Mouse (Mus musculus) small intestine, adult 10 weeks (tissue): ENCODE results near the gene Uckl1. TPM values are rescaled to one million over a fixed set of nuclear protein-coding genes. Genes with fewer than 3 reads are reported as not detected.

Source experiments
- polyA plus RNA-seq: library from polyadenylated mRNA; stranded (reverse); fragments of 350-450 nt; fragmentation: Illumina TruSeq; extraction: RNeasy Lipid Tissue Mini Kit (QIAGEN cat#74804); gene quantifications from one replicate; pipeline ENCODE4 v1.2.3, GENCODE M21; 2014; ENCODE audit warnings: low replicate concordance

The Uckl1 gene
- polyA plus RNA-seq: 15.6 TPM

DNA sequence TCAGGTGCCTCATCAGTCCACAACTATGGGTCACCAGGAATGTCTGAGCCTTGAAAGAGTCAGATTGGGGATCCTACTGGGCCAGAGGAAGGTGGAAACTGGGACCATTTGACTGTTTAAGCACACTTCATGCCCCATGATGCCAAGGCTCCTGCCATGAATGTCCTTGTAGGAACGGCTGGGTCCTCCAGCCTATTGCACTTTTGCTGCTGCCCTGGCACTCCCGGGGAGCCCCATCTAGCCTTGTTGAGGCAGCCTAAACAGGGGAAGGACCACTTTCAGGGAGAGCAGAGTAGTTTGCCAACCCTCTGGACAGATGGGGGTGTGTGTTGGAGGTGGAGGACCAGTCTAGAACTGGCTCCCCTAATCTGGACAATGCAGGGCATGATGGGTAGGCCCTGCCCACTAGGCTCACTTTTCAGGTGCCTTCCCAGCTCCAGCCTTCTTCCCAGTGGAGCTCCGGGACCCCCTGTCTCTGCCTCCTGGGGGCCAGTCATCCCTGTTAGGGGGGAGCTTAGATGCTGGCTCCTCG is at the start of gene Uckl1:
TSS of gene Uckl1 (minus strand) at position 482 of the 532 bp plus-strand sequence.

DNA sequence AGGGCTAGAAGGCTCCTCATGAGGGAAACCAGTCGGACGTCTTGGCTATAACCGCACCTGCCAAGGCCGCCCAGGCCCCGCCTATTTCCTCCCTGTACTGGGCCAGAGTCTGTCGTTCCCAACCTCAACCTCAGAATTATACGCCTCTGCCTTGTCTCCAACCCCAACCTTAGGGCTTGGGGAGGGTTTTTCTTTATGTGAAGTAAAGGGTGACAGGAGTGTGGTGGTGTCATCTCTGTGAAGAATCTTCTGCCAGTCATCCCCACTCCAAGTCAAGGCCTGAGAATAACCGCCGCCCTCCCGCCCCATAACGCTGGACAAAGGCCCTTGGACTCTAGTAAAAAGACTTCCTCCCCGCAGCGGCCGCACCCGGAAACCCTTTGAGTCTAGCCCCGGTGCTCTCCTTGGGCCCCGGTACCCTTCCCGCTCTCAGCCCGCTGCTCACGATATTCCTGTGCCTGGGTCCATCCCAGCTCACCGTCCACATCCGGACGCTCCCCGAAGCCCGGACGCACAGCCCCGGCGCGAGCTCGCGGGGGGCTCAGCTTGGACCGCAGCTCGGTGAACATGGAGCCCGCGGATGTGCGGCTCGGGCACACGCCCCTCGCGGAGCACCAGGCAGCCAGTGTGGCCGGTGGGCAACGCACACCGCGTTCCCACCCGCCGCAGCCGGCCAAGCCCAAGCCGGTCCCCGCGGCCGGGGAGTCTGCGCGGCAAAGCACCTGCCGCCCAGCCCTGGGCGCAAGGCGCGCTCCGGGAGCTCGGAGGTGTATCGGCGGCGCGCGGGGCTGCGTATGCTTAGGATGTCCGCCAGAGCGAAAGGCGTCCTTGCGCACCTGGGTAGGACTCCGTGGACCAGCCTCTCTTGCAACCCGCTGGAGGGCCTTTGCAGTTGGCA is 14.0 kb upstream of the Uckl1 start, which contains the start of gene Samd10:
TSS of gene Samd10 (minus strand) at position 759 of the 898 bp plus-strand sequence.

DNA sequence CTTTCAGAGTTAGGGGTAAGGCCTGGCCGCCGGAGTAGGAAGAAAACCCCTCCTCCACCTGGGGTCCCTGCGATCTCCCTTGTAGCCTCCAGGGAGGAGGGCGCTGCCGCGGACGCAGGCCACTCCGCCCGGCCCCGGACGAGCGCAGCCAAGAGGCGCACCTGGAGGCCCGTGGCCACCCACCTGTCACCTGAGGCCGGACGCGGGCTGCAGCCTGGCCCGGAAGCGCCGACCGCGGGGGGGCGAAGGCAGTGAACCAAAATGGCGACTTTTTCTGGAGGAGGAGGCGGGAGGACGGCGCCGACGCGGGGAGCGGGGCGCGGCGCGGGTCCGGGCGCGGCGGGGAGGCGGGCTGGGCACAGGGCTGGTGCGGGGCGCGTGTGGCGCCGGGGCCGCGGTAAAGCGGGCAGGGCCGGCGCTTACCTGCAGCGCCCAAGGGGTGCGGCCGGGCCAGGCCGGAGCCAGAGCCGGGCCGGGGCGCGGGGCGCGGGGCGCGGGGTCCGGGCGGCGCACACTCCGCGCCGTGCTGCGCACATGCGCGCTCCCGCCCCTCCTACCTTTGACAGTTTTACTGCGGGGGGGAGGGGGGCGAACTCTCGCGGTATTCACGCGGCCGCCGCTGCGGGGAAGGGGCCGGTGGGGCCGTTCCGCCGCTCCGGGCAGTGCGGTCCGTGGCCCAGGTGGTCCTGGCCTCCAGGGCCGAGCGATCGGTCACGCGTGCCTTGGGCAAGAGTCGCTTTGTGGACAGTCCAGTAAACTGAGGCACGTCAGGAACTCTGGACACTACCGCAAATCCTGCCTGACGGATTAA is 7.7 kb upstream of the Uckl1 start, which contains the start of gene Zfp512b:
TSS of gene Zfp512b (minus strand) at position 573 of the 811 bp plus-strand sequence.

DNA sequence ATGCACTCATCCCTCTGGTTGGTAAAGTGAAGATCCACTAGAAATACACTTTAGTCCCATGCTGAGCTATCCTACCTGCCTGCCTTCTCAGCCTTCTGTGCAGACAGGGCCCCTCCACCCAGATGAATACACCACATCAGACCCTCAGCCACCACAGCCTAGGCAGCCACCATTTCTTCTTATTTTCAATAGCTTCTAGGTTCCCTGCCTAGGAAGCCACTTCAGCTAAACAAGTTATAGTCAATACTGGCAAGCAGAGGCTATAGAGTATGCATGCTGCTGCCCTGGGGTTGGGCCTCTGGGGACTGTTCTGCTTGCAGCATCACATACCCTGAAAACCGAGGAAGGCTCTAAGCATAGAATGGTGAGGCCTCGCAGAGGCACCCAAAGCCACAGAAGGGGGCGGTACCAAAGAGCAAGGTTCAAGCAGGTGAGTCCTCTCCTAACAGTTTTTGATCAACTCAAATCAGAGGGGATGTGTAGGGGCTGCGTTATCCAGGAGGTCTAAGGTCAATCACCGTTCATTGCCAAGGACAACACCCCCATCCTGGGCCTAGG is 6.9 kb upstream of the Uckl1 start, which contains the start of gene Prpf6:
TSS of gene Prpf6 (plus strand) at position 341 of the 558 bp plus-strand sequence.

DNA sequence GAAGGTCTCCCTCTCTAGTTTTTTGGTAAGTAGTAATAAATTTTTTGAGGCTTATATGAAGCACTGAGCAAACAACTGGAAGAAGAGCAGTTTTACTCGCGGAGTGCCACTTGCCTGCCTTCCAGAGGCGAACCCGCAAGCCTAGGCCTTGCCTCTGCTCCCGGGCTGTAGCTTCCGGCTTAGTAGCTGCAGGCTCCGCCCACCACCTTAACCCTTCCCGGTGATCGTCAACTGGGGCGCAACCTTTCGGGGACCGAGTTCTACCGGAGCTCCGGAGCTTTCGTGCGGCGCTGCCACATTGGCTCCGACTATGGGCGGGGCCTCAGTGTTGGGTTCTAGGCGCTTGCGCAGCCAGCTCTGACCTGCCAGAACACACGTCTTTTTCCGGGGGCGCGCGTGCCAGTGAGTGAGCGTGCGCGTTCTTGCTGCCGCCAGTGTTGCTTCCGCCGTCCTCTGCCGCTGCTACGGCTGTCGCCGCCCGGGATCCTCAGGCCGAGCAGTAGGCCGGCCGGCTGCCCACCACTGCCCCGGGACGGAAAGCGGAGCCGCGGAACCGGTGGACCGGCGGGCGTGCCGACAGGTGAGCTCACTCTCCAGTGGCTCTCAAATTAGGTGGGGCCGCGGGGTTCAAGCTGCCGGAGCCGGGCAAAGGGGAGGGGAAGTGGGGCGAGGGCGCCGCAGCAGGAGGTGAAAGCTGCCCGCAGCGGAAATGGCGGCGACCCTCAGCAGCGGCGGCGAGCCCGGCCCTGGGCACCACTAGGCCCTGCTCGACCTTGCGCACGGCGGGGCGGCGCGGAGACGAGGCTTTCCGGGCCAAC is 64.4 kb downstream of the Uckl1 start, which contains the start of gene Dnajc5:
TSS of gene Dnajc5 (plus strand) at position 368 of the 818 bp plus-strand sequence.

Other genes starting within 250 kb of the Uckl1 start
- 0.97 TPM for gene Zgpat, start 220.0 kb downstream of the Uckl1 start, polyA plus RNA-seq
- 25.0 TPM for gene Arfrp1, start 219.5 kb downstream of the Uckl1 start, polyA plus RNA-seq
- gene Lime1, start 204.8 kb downstream of the Uckl1 start, polyA plus RNA-seq: 0.45 TPM
- 1.3 TPM for gene Zbtb46, start 125.5 kb downstream of the Uckl1 start, polyA plus RNA-seq
- not detected for gene Abhd16b, start 91.7 kb downstream of the Uckl1 start, polyA plus RNA-seq
- gene Tpd52l2, start 87.8 kb downstream of the Uckl1 start, polyA plus RNA-seq: 26.2 TPM
- 32.9 TPM for gene Dnajc5, start 64.4 kb downstream of the Uckl1 start, polyA plus RNA-seq
- 14.7 TPM for gene Prpf6, start 7.0 kb upstream of the Uckl1 start, polyA plus RNA-seq
- gene Zfp512b, start 7.9 kb upstream of the Uckl1 start, polyA plus RNA-seq: 0.93 TPM
- gene Samd10, start 14.3 kb upstream of the Uckl1 start, polyA plus RNA-seq: 4.9 TPM
- gene Gm29797, start 72.1 kb upstream of the Uckl1 start, polyA plus RNA-seq: not detected
- gene Sox18, start 86.7 kb upstream of the Uckl1 start, polyA plus RNA-seq: not detected
- gene Tcea2, start 95.4 kb upstream of the Uckl1 start, polyA plus RNA-seq: 0.19 TPM
- gene Rgs19, start 109.1 kb upstream of the Uckl1 start, polyA plus RNA-seq: 5.3 TPM
- gene Lkaaear1, start 113.5 kb upstream of the Uckl1 start, polyA plus RNA-seq: not detected
- not detected for gene Oprl1, start 130.1 kb upstream of the Uckl1 start, polyA plus RNA-seq
- gene Myt1, start 178.4 kb upstream of the Uckl1 start, polyA plus RNA-seq: 1.0 TPM